Mouse (Mus musculus) heart, embryonic 15.5 days (tissue): ENCODE measurements around the gene Pkd1. TPM values are rescaled to one million over a fixed set of nuclear protein-coding genes. Genes with fewer than 3 reads are reported as not detected.

ENCODE experiments used
- ATAC-seq: fragments of 200-750 bp; cut with Nextera tagmentation; replicated peaks from 2 replicates; pipeline ENCODE4 v1.8.0; 2017; ENCODE audit warnings: low read depth, moderate TSS enrichment; ENCODE audit not compliant: insufficient number of reproducible peaks, insufficient read depth, low FRiP score
- H3K27ac ChIP-seq: fragments of 300-500 bp; sonication (generic); 2 replicates; pipeline ENCODE4 v1.5.1; 2015; ENCODE audit warnings: mild to moderate bottlenecking, inconsistent platforms
- H3K27me3 ChIP-seq: fragments of 300-500 bp; sonication (generic); 2 replicates; pipeline ENCODE4 v1.6.1; 2015; ENCODE audit warnings: inconsistent platforms
- H3K36me3 ChIP-seq: fragments of 300-500 bp; sonication (generic); 2 replicates; pipeline ENCODE4 v1.6.1; 2015; ENCODE audit warnings: mild to moderate bottlenecking, inconsistent platforms
- H3K4me1 ChIP-seq: fragments of 300-500 bp; sonication (generic); replicated peaks from 2 replicates; pipeline ENCODE4 v1.6.1; 2015; ENCODE audit warnings: inconsistent platforms
- H3K4me2 ChIP-seq: fragments of 300-500 bp; sonication (generic); 2 replicates; pipeline ENCODE4 v1.6.1; 2015; ENCODE audit warnings: inconsistent platforms, mild to moderate bottlenecking, moderate library complexity
- H3K4me3 ChIP-seq: fragments of 300-500 bp; sonication (generic); 2 replicates; pipeline ENCODE4 v1.5.1; 2015; ENCODE audit warnings: mild to moderate bottlenecking, inconsistent platforms
- H3K9ac ChIP-seq: fragments of 300-500 bp; sonication (generic); 2 replicates; pipeline ENCODE4 v1.6.1; 2015; ENCODE audit warnings: mild to moderate bottlenecking, inconsistent platforms
- H3K9me3 ChIP-seq: fragments of 300-500 bp; sonication (generic); replicated peaks from 2 replicates; pipeline ENCODE4 v1.6.1; 2016; ENCODE audit warnings: inconsistent platforms
- WGBS: fragments of 180-500 bp; shearing (Covaris S2); methylation state at CpG from one replicate; pipeline ENCODE4 v1.1.7; 2015; ENCODE audit warnings: mixed read lengths; 5-methylcytosine and 5-hydroxymethylcytosine counted together
- polyA plus RNA-seq: library from polyadenylated mRNA; unstranded; fragments of >200 nt; fragmentation: Nextera tagmentation; extraction: Ambion mirVana; gene quantifications from 2 replicates; pipeline ENCODE4 v1.2.1, GENCODE M21; 2015

Gene Pkd1
- polyA plus RNA-seq, 1 experiment from 2014 or later, result 12.4 TPM

- Histone ChIP-seq H3K9me3 (no peaks in the 10 kb centered on the region), H3K4me3 (no peak overlapping the region), H3K36me3 (peaks cover 40% of the 10 kb centered on the region), H3K4me1 (peaks cover 14% of the 10 kb centered on the region), H3K27me3 (no peaks in the 10 kb centered on the region), H3K4me2 (no peak overlapping the region), H3K9ac (no peak overlapping the region), H3K27ac (no peak overlapping the region)
- 91% methylated on average over 4 of the region's 4 CpGs for WGBS
- no peak for ATAC-seq
Measured at GRCm38 (mm10) chr17:24569837-24570236, 20.2 kb downstream of the Pkd1 start.

- WGBS, result 94% methylated on average over 12 of the region's 12 CpGs
- no peaks in the 10 kb centered on the region for H3K9me3 ChIP-seq
- no peak overlapping the region for H3K4me2 ChIP-seq
- no peaks in the 10 kb centered on the region for H3K4me1 ChIP-seq
- no peak overlapping the region for H3K4me3 ChIP-seq
- no peaks in the 10 kb centered on the region for H3K27me3 ChIP-seq
- H3K36me3 ChIP-seq, result peaks cover 47% of the 10 kb centered on the region
- H3K27ac ChIP-seq, result no peak overlapping the region
- no peak for ATAC-seq
- H3K9ac ChIP-seq, result no peak overlapping the region
Measured at GRCm38 (mm10) chr17:24572651-24573245, 23.1 kb downstream of the Pkd1 start.

GRCm38 (mm10) chr17:24573811-24574210 lies 24.2 kb downstream of the Pkd1 start:
- Histone ChIP-seq H3K27me3 (no peaks in the 10 kb centered on the region), H3K9me3 (no peaks in the 10 kb centered on the region), H3K4me1 (no peaks in the 10 kb centered on the region), H3K4me3 (no peak overlapping the region), H3K36me3 (peaks cover 52% of the 10 kb centered on the region), H3K9ac (no peak overlapping the region), H3K27ac (no peak overlapping the region), H3K4me2 (no peak overlapping the region)
- ATAC-seq, result no peak
- 87% methylated on average over 9 of the region's 9 CpGs for WGBS

- no peak overlapping the region for H3K4me3 ChIP-seq
- no peak overlapping the region for H3K4me2 ChIP-seq
- H3K4me1 ChIP-seq, result no peaks in the 10 kb centered on the region
- no peak overlapping the region for H3K27ac ChIP-seq
- 93% methylated on average over 3 of the region's 3 CpGs for WGBS
- no peak for ATAC-seq
- peaks cover 51% of the 10 kb centered on the region for H3K36me3 ChIP-seq
- H3K27me3 ChIP-seq, result no peaks in the 10 kb centered on the region
- no peaks in the 10 kb centered on the region for H3K9me3 ChIP-seq
- no peak overlapping the region for H3K9ac ChIP-seq
Measured at GRCm38 (mm10) chr17:24579532-24579931, 29.9 kb downstream of the Pkd1 start.

GRCm38 (mm10) chr17:24580287-24580686 lies 30.7 kb downstream of the Pkd1 start:
- H3K4me2 ChIP-seq, result no peak overlapping the region
- 94% methylated on average over 2 of the region's 2 CpGs for WGBS
- H3K36me3 ChIP-seq, result peaks cover 53% of the 10 kb centered on the region
- H3K9ac ChIP-seq, result no peak overlapping the region
- no peaks in the 10 kb centered on the region for H3K4me1 ChIP-seq
- H3K9me3 ChIP-seq, result no peaks in the 10 kb centered on the region
- H3K27me3 ChIP-seq, result no peaks in the 10 kb centered on the region
- no peak for ATAC-seq
- H3K4me3 ChIP-seq, result no peak overlapping the region
- H3K27ac ChIP-seq, result no peak overlapping the region

- 55% methylated on average over 5 of the region's 5 CpGs for WGBS
- ATAC-seq, result peak; percentile 76; the same call in 1 of the 2 replicates
- H3K9ac ChIP-seq, result no peak overlapping the region
Measured at GRCm38 (mm10) chr17:24583599-24584460, 34.2 kb downstream of the Pkd1 start.

GRCm38 (mm10) chr17:24584520-24584919 lies 34.9 kb downstream of the Pkd1 start:
- Histone ChIP-seq H3K36me3 (peaks cover 65% of the 10 kb centered on the region), H3K27ac (peak overlapping the region; percentile 57), H3K27me3 (no peaks in the 10 kb centered on the region), H3K9ac (no peak overlapping the region), H3K4me3 (no peak overlapping the region), H3K4me1 (no peaks in the 10 kb centered on the region), H3K9me3 (no peaks in the 10 kb centered on the region), H3K4me2 (no peak overlapping the region)
- ATAC-seq, result no peak
- WGBS, result 70% methylated on average over 3 of the region's 3 CpGs

More at GRCm38 (mm10) chr17:24583599-24584460, 34.2 kb downstream of the Pkd1 start:
- H3K27ac ChIP-seq, result peak overlapping the region; percentile 59
- no peaks in the 10 kb centered on the region for H3K27me3 ChIP-seq
- H3K4me3 ChIP-seq, result no peak overlapping the region
- H3K9me3 ChIP-seq, result no peaks in the 10 kb centered on the region
- no peak overlapping the region for H3K4me2 ChIP-seq
- peaks cover 65% of the 10 kb centered on the region for H3K36me3 ChIP-seq
- no peaks in the 10 kb centered on the region for H3K4me1 ChIP-seq

- no peak overlapping the region for H3K9ac ChIP-seq
- no peak for ATAC-seq
- no peaks in the 10 kb centered on the region for H3K27me3 ChIP-seq
- no peak overlapping the region for H3K4me3 ChIP-seq
- H3K9me3 ChIP-seq, result no peaks in the 10 kb centered on the region
- peaks cover 61% of the 10 kb centered on the region for H3K36me3 ChIP-seq
- H3K4me2 ChIP-seq, result no peak overlapping the region
- no peak overlapping the region for H3K27ac ChIP-seq
- H3K4me1 ChIP-seq, result no peaks in the 10 kb centered on the region; the same call in 1 of the 2 replicates
- WGBS, result 92% methylated on average over 4 of the region's 4 CpGs
Measured at GRCm38 (mm10) chr17:24586532-24586931, 36.9 kb downstream of the Pkd1 start.

- H3K9ac ChIP-seq, result no peak overlapping the region
- H3K36me3 ChIP-seq, result peaks cover 80% of the 10 kb centered on the region
- H3K27ac ChIP-seq, result no peak overlapping the region
- no peak overlapping the region for H3K4me2 ChIP-seq
- no peaks in the 10 kb centered on the region; the same call in 1 of the 2 replicates for H3K4me1 ChIP-seq
- ATAC-seq, result no peak
- H3K9me3 ChIP-seq, result no peaks in the 10 kb centered on the region
- no peak overlapping the region for H3K4me3 ChIP-seq
- 69% methylated on average over 3 of the region's 3 CpGs for WGBS
- no peaks in the 10 kb centered on the region for H3K27me3 ChIP-seq
Measured at GRCm38 (mm10) chr17:24590943-24591342, 41.3 kb downstream of the Pkd1 start.

GRCm38 (mm10) chr17:24591695-24592094 lies 42.1 kb downstream of the Pkd1 start:
- Histone ChIP-seq H3K4me1 (no peaks in the 10 kb centered on the region; the same call in 1 of the 2 replicates), H3K27me3 (no peaks in the 10 kb centered on the region), H3K4me2 (no peak overlapping the region), H3K9ac (no peak overlapping the region), H3K9me3 (no peaks in the 10 kb centered on the region), H3K4me3 (no peak overlapping the region), H3K36me3 (peaks cover 77% of the 10 kb centered on the region), H3K27ac (no peak overlapping the region)
- 93% methylated on average over 5 of the region's 5 CpGs for WGBS
- ATAC-seq, result no peak

- WGBS, result 73% methylated on average over 5 of the region's 5 CpGs
- Histone ChIP-seq H3K9me3 (no peaks in the 10 kb centered on the region), H3K9ac (no peak overlapping the region), H3K4me1 (no peaks in the 10 kb centered on the region; the same call in 1 of the 2 replicates), H3K27me3 (no peaks in the 10 kb centered on the region), H3K36me3 (peaks cover 78% of the 10 kb centered on the region), H3K4me2 (no peak overlapping the region), H3K4me3 (no peak overlapping the region), H3K27ac (no peak overlapping the region)
- no peak for ATAC-seq
Measured at GRCm38 (mm10) chr17:24593248-24593647, 43.6 kb downstream of the Pkd1 start.
